Mouse (Mus musculus) spleen, embryonic (tissue): Measurements from ENCODE around the gene Plekhd1.

Experiments
- CTCF ChIA-PET: fragments of 350-600 bp; sonication (Branson Sonifier 250); formaldehyde crosslinking; loops from one replicate; lab custom pipeline; 2022; lab: Charles Lee

The Plekhd1 gene

GRCm38 (mm10) chr12:80746031-80746813 lies 53.8 kb downstream of the Plekhd1 start:
- CTCF ChIA-PET: interaction anchor here (0.7 kb wide), 1 partner anchor 126 kb away, joined by 12 read pairs; no protein-coding TSS in a partner anchor

- CTCF ChIA-PET: interaction anchor here (0.5 kb wide), 1 partner anchor 40 kb away, joined by 3 read pairs; no protein-coding TSS in a partner anchor
These were observed 59.2 kb downstream of the Plekhd1 start for GRCm38 (mm10) chr12:80751556-80751955.

- CTCF ChIA-PET: interaction anchor here (0.6 to 0.9 kb wide), 2 partner anchors 24 to 132 kb away, joined by 5 to 7 read pairs; no protein-coding TSS in a partner anchor
These were observed 65.6 kb downstream of the Plekhd1 start for GRCm38 (mm10) chr12:80757751-80758558.

- CTCF ChIA-PET: interaction anchor here (0.6 kb wide), 1 partner anchor 23 kb away, joined by 7 read pairs; no protein-coding TSS in a partner anchor
These were observed 66.4 kb downstream of the Plekhd1 start for GRCm38 (mm10) chr12:80758559-80759386.

- CTCF ChIA-PET: no interaction called here
These were observed 67.0 kb downstream of the Plekhd1 start for GRCm38 (mm10) chr12:80759387-80759712.

GRCm38 (mm10) chr12:80759713-80760395 lies 67.5 kb downstream of the Plekhd1 start:
- CTCF ChIA-PET: no interaction called here

- CTCF ChIA-PET: interaction anchor here (0.7 kb wide), 1 partner anchor 168 kb away, joined by 5 read pairs; no protein-coding TSS in a partner anchor
These were observed 68.0 kb downstream of the Plekhd1 start, which contains the start of gene Ccdc177 for GRCm38 (mm10) chr12:80760396-80760801. TSS of gene Ccdc177 (minus strand) at chr12:80760687.

GRCm38 (mm10) chr12:80762982-80763381 lies 70.6 kb downstream of the Plekhd1 start:
- CTCF ChIA-PET: no interaction called here

- CTCF ChIA-PET: no interaction called here
These were observed 71.7 kb downstream of the Plekhd1 start for GRCm38 (mm10) chr12:80764116-80764515.

GRCm38 (mm10) chr12:80769697-80770096 lies 77.3 kb downstream of the Plekhd1 start:
- CTCF ChIA-PET: interaction anchor here (0.7 kb wide), 1 partner anchor 101 kb away, joined by 6 read pairs; no protein-coding TSS in a partner anchor
